Mouse (Mus musculus) frontal cortex, postnatal 10 days (tissue): ENCODE results near the gene Bri3bp.
"Not testable (repeated sequence)": the region's sequence is repeated elsewhere in the genome, so short reads cannot be mapped to it uniquely, and the experiment has no call there.

Experiments
- DNase-seq, 2 experiments: peaks; one replicate each; pipeline ENCODE4 v3.0.0; 2022; ENCODE audit warnings: low spot score in 2 of 2, mixed read lengths in 1 of 2

The Bri3bp gene

GRCm38 (mm10) chr5:125408842-125409241 is 32.5 kb upstream of the Bri3bp start:
- DNase-seq: peak; percentile 77 to 83

GRCm38 (mm10) chr5:125409348-125410090 is 31.8 kb upstream of the Bri3bp start:
- DNase-seq: no peak

- DNase-seq: peak in 1 of 2 experiments; percentile 65
These were observed 29.3 kb upstream of the Bri3bp start for GRCm38 (mm10) chr5:125411972-125412530.

GRCm38 (mm10) chr5:125412536-125412935 is 28.8 kb upstream of the Bri3bp start:
- DNase-seq: not testable (repeated sequence)

- DNase-seq: no peak
These were observed 27.6 kb upstream of the Bri3bp start for GRCm38 (mm10) chr5:125413763-125414162.

GRCm38 (mm10) chr5:125416183-125416582 is 25.2 kb upstream of the Bri3bp start:
- no peak for DNase-seq

- no peak for DNase-seq
These were observed 22.7 kb upstream of the Bri3bp start for GRCm38 (mm10) chr5:125418636-125419035.

GRCm38 (mm10) chr5:125419124-125419523 is 22.2 kb upstream of the Bri3bp start:
- DNase-seq: no peak

GRCm38 (mm10) chr5:125425698-125426276 is 15.6 kb upstream of the Bri3bp start:
- no peak for DNase-seq

GRCm38 (mm10) chr5:125426343-125426742 is 15.0 kb upstream of the Bri3bp start:
- DNase-seq: no peak

- not testable (repeated sequence) for DNase-seq
These were observed 9.0 kb upstream of the Bri3bp start for GRCm38 (mm10) chr5:125432324-125432723.

- DNase-seq: peak; percentile 88 to 92
These were observed 7.5 kb upstream of the Bri3bp start, which contains the start of gene Dhx37 for GRCm38 (mm10) chr5:125433793-125434337. Gene Dhx37 (minus strand): TSS chr5:125434121.

GRCm38 (mm10) chr5:125434347-125434746 is 7.0 kb upstream of the Bri3bp start:
- DNase-seq: not testable (repeated sequence)

- DNase-seq: no peak
These were observed 660 bp upstream of the Bri3bp start for GRCm38 (mm10) chr5:125440583-125441233.

GRCm38 (mm10) chr5:125442136-125442995 is 998 bp downstream of the Bri3bp start:
- DNase-seq: no peak

- no peak for DNase-seq
These were observed 2.0 kb downstream of the Bri3bp start for GRCm38 (mm10) chr5:125443335-125443734.

- DNase-seq: no peak
These were observed 2.5 kb downstream of the Bri3bp start for GRCm38 (mm10) chr5:125443915-125444314.

- DNase-seq: no peak
These were observed 3.2 kb downstream of the Bri3bp start for GRCm38 (mm10) chr5:125444554-125444953.

- no peak for DNase-seq
These were observed 5.0 kb downstream of the Bri3bp start for GRCm38 (mm10) chr5:125446344-125446743.

- no peak for DNase-seq
These were observed 6.7 kb downstream of the Bri3bp start for GRCm38 (mm10) chr5:125448026-125448425.

- no peak for DNase-seq
These were observed 7.3 kb downstream of the Bri3bp start for GRCm38 (mm10) chr5:125448631-125449030.
